Mouse (Mus musculus) liver, embryonic 14.5 days (tissue): ENCODE results near the gene Reln. TPM values are rescaled to one million over a fixed set of nuclear protein-coding genes. Genes with fewer than 3 reads are reported as not detected.

Experiments used
- ATAC-seq: fragments of 200-750 bp; cut with Nextera tagmentation; 2 replicates; pipeline ENCODE4 v1.8.0; 2017; ENCODE audit warnings: moderate number of reproducible peaks, mild to moderate bottlenecking, moderate library complexity; ENCODE audit not compliant: insufficient read depth
- DNase-seq, 3 experiments: peaks; one replicate each; pipeline ENCODE4 v3.0.0-alpha.2; 2012 to 2013; ENCODE audit warnings: low read depth in 3 of 3, low spot score in 3 of 3
- H3K27ac ChIP-seq: fragments of 300-500 bp; sonication (generic); 2 replicates; pipeline ENCODE4 v1.5.1; 2014; ENCODE audit warnings: moderate library complexity, mild to moderate bottlenecking, control low read depth, inconsistent platforms
- H3K27me3 ChIP-seq: fragments of 300-500 bp; sonication (generic); 2 replicates; pipeline ENCODE4 v1.6.1; 2014; ENCODE audit warnings: mild to moderate bottlenecking, low read length, moderate library complexity; ENCODE audit not compliant: control insufficient read depth, insufficient read depth
- H3K36me3 ChIP-seq: fragments of 300-500 bp; sonication (generic); replicated peaks from 2 replicates; pipeline ENCODE4 v1.6.1; 2014; ENCODE audit warnings: low read depth; ENCODE audit not compliant: control insufficient read depth, insufficient read depth
- H3K4me1 ChIP-seq, 2 experiments: fragments of 200-500 bp in 1 of 2; fragments of 300-500 bp in 1 of 2; sonication (generic) in 1 of 2; replicated peaks; 2 replicates each; pipeline ENCODE4 v1.6.1; 2012 to 2014; ENCODE audit warnings: antibody characterized with exemption in 1 of 2, inconsistent platforms in 1 of 2, low read length in 1 of 2; ENCODE audit not compliant: control insufficient read depth in 2 of 2, insufficient read depth in 2 of 2
- H3K4me2 ChIP-seq: fragments of 300-500 bp; sonication (generic); 2 replicates; pipeline ENCODE4 v1.6.1; 2014; ENCODE audit warnings: low read depth, mild to moderate bottlenecking, control low read depth, moderate library complexity
- H3K4me3 ChIP-seq, 2 experiments: fragments of 200-500 bp in 1 of 2; fragments of 300-500 bp in 1 of 2; sonication (generic) in 1 of 2; 2 replicates each; pipeline ENCODE4 v1.5.1; 2012 to 2014; ENCODE audit warnings: low read depth in 2 of 2, low read length in 2 of 2, mild to moderate bottlenecking in 2 of 2, control low read depth in 1 of 2, inconsistent platforms in 1 of 2, moderate library complexity in 1 of 2; ENCODE audit not compliant: insufficient read depth in 1 of 2
- H3K9ac ChIP-seq: fragments of 300-500 bp; sonication (generic); replicated peaks from 2 replicates; pipeline ENCODE4 v1.6.1; 2014; ENCODE audit warnings: mild to moderate bottlenecking, control low read depth, moderate library complexity
- H3K9me3 ChIP-seq: fragments of 300-500 bp; sonication (generic); 2 replicates; pipeline ENCODE4 v1.6.1; 2016; ENCODE audit warnings: low read length, mixed read lengths; ENCODE audit not compliant: control insufficient read depth
- CTCF ChIP-seq: IDR thresholded peaks from 2 replicates; pipeline ENCODE4 v1.5.1; 2016; ENCODE audit warnings: antibody characterized with exemption, low read depth, control low read depth
- EP300 ChIP-seq: IDR thresholded peaks from 2 replicates; pipeline ENCODE4 v1.6.1; 2016; ENCODE audit warnings: antibody characterized with exemption, low read depth
- WGBS: fragments of 180-500 bp; shearing (Covaris S2); extraction: QIAGEN DNeasy Blood & Tissue Kit; methylation state at CpG from one replicate; pipeline ENCODE4 v1.1.7; 2014; ENCODE audit not compliant: insufficient replicate concordance; 5-methylcytosine and 5-hydroxymethylcytosine counted together
- polyA plus RNA-seq, 2 experiments: library from polyadenylated mRNA; depleted of rRNA in 1 of 2; stranded (reverse) in 1 of 2; unstranded in 1 of 2; fragments of >200 nt; fragmentation: Nextera tagmentation in 1 of 2; extraction: Ambion mirVana in 1 of 2; gene quantifications; 2 replicates each; pipeline versions ENCODE4 v1.2.1 to v1.2.3; 2012 to 2014

Reln gene
- polyA plus RNA-seq, 2 experiments: 25.7 to 38.7 TPM

- H3K9me3 ChIP-seq: no peaks in the 10 kb centered on the region
- WGBS: 62% methylated on average over 1 of the region's 1 CpGs
- ATAC-seq (no peak), DNase-seq (no peak)
- no peaks in the 10 kb centered on the region for H3K27me3 ChIP-seq
- H3K9ac ChIP-seq: no peak overlapping the region
- no peak overlapping the region for H3K4me2 ChIP-seq
- H3K36me3 ChIP-seq: no peaks in the 10 kb centered on the region
- no peak overlapping the region for H3K27ac ChIP-seq
- no peak for TF ChIP-seq EP300
- no peak for TF ChIP-seq CTCF
- peaks cover 6 to 8% of the 10 kb centered on the region in 2 experiments; a peak in 3 of 4 replicates for H3K4me1 ChIP-seq
- no peak overlapping the region for H3K4me3 ChIP-seq
These were observed 20.7 kb downstream of the Reln start for GRCm38 (mm10) chr5:22323801-22324200.

- Histone ChIP-seq H3K4me3 (no peak overlapping the region), H3K36me3 (no peaks in the 10 kb centered on the region), H3K27me3 (no peaks in the 10 kb centered on the region), H3K27ac (peak overlapping the region; percentile 20), H3K4me1 (peaks cover 6 to 12% of the 10 kb centered on the region in 2 experiments), H3K9me3 (no peaks in the 10 kb centered on the region), H3K4me2 (peak overlapping the region; percentile 26), H3K9ac (no peak overlapping the region)
- TF ChIP-seq EP300: peak; percentile 71
- no peak for TF ChIP-seq CTCF
- peak; percentile 72 for ATAC-seq
- WGBS: 31% methylated on average over 1 of the region's 1 CpGs
- DNase-seq: peak; percentile 20 to 31 (median 30)
These were observed 26.7 kb downstream of the Reln start for GRCm38 (mm10) chr5:22317807-22318206.

- no peak overlapping the region for H3K4me2 ChIP-seq
- peaks cover 6 to 12% of the 10 kb centered on the region in 2 experiments for H3K4me1 ChIP-seq
- no peak overlapping the region for H3K27ac ChIP-seq
- H3K9ac ChIP-seq: no peak overlapping the region
- WGBS: 79% methylated on average over 7 of the region's 7 CpGs
- no peaks in the 10 kb centered on the region for H3K27me3 ChIP-seq
- no peaks in the 10 kb centered on the region for H3K36me3 ChIP-seq
- ATAC-seq (no peak), DNase-seq (no peak)
- H3K9me3 ChIP-seq: no peaks in the 10 kb centered on the region
- no peak overlapping the region for H3K4me3 ChIP-seq
- TF ChIP-seq CTCF (no peak), EP300 (no peak)
These were observed 28.0 kb downstream of the Reln start for GRCm38 (mm10) chr5:22316471-22316870.

- TF ChIP-seq EP300 (no peak), CTCF (no peak)
- no peak overlapping the region for H3K4me3 ChIP-seq
- WGBS: 52% methylated on average over 2 of the region's 2 CpGs
These were observed 28.5 kb downstream of the Reln start for GRCm38 (mm10) chr5:22315990-22316389.

GRCm38 (mm10) chr5:22312995-22313394, 31.5 kb downstream of the Reln start:
- no peak for TF ChIP-seq EP300
- no peak for TF ChIP-seq CTCF
- no peak overlapping the region for H3K27ac ChIP-seq
- H3K9me3 ChIP-seq: no peaks in the 10 kb centered on the region
- DNase-seq: no peak
- no peaks in the 10 kb centered on the region for H3K27me3 ChIP-seq
- no peaks in the 10 kb centered on the region for H3K36me3 ChIP-seq
- H3K4me2 ChIP-seq: no peak overlapping the region
- no peak for ATAC-seq
- H3K4me1 ChIP-seq: peaks cover 4 to 6% of the 10 kb centered on the region in 2 experiments
- H3K9ac ChIP-seq: no peak overlapping the region
- WGBS: 65% methylated on average over 10 of the region's 10 CpGs
- H3K4me3 ChIP-seq: no peak overlapping the region

More at GRCm38 (mm10) chr5:22315990-22316389, 28.5 kb downstream of the Reln start:
- Histone ChIP-seq H3K27me3 (no peaks in the 10 kb centered on the region), H3K27ac (no peak overlapping the region), H3K36me3 (no peaks in the 10 kb centered on the region), H3K9ac (no peak overlapping the region), H3K9me3 (no peaks in the 10 kb centered on the region), H3K4me1 (peaks cover 6 to 12% of the 10 kb centered on the region in 2 experiments), H3K4me2 (no peak overlapping the region)
- no peak for DNase-seq
- no peak for ATAC-seq
